Mouse (Mus musculus) left cerebral cortex, postnatal 14 days (tissue): Measurements from ENCODE around the gene Atp8b2. TPM values are rescaled to one million over a fixed set of nuclear protein-coding genes. Genes with fewer than 3 reads are reported as not detected.
A peak's percentile ranks its signal among the peaks of the same experiment; 100 is the strongest.

Experiments used
- DNase-seq, 2 experiments: peaks; one replicate each; pipeline ENCODE4 v3.0.0; 2021 to 2022; ENCODE audit warnings: low spot score in 2 of 2, mixed read lengths in 1 of 2
- intact Hi-C: fragments of 180-260 bp; cut with DNase I; formaldehyde crosslinking; loops from one replicate; pipeline ENCODE4 v1.15.1; 2025
- microRNA-seq, 2 experiments: library from miRNA; unstranded; fragments of <30 nt; microRNA quantifications; one replicate each; pipeline ENCODE4 v1.2.0; 2022
- total RNA-seq, 2 experiments: library from RNA; stranded (reverse); gene quantifications; 2 replicates each; pipeline ENCODE4 v1.2.3; 2021

Gene Atp8b2
- total RNA-seq, 2 experiments from 2014 or later, result 94.6 to 95.2 TPM

DNA sequence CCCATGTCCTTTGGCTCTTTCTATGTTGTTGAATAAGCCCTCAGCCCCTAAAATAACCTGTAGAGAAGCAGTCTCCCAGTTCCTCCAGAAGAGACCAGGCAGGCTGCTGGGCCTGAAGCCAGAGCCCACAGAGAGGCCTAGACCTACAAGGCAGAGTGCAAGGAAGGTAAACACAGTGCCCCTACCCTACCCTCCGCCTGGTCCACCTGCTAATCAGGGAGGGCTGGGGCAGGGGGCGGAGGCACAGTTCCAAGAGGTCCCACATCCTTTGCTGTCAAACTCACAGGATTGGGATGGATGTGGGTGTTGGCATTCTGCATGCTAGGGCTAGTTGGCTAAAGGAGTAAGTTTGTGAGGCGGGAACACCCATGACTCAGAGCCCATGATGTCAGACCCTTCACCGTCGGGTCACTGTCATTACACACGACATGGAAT is 51.2 kb downstream of the Atp8b2 start:
- intact Hi-C loops, result loop anchor here (5.0 kb wide), 1 partner anchor 35 kb away; no protein-coding TSS in a partner anchor
- DNase-seq, result no peak

DNA sequence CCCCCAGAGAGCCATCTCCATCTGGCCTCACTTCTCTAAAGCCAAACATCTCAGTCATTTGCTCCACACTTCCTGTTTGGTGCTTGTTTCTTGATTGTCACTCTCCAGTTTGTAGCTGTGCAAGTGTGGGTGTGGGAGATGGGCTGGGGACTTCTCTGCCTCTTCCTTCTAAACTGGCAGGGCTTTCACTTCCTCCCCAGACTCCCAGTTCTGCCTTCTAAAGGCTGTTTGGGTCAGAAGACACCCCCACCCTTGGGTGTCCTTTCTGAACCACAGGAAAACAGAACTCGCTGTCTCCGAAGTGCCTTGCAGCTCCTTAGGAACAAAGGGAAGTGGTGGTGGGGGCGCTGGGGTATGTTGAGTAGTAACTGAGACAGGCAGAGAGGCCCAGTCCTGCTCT is 52.1 kb downstream of the Atp8b2 start:
- peak; percentile 41 to 42 for DNase-seq
- intact Hi-C loops, result loop anchor here (5.0 kb wide), 1 partner anchor 34 kb away; no protein-coding TSS in a partner anchor

DNA sequence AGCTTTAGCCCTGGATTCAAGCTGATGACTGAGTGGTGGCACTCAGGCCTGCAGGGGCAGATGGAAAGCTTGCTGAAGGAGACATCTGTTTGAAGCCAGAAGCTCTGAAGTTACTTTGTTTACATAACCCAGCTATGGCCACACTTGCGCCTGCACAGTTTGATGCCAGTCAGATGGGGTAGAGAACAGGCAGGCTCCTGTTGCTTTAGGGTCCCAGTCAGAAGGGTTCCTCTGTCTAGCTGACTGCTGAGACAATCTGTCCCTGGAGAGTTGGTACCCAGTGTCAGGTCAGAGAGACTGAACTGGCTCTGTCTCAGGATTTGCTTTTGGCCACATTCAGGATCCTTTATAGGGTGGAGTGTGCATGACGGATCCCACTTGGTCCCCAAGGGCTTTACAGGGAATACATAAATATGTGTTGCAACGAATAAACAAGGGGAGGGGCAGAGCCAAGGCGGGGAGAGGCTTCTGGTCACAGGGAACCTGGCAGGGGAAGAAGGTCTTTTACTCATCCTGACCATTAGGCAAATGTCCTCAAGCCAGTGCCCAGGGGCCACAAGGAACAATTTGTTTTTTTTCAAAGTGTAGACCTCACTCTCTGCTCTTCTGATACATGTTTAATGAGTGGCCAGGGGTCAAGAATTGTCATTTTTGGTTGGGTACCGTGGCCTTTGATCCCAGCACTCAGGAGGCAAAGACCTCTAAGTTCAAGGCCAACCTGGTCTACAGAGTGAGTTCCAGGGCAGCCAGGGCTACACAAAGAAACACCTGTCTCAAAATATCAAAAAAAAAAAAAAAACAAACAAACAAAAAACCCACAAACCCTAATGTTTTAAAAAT is 53.4 kb downstream of the Atp8b2 start:
- intact Hi-C loops, result loop anchor here (5.0 kb wide), 1 partner anchor 33 kb away; no protein-coding TSS in a partner anchor
- DNase-seq, result no peak

DNA sequence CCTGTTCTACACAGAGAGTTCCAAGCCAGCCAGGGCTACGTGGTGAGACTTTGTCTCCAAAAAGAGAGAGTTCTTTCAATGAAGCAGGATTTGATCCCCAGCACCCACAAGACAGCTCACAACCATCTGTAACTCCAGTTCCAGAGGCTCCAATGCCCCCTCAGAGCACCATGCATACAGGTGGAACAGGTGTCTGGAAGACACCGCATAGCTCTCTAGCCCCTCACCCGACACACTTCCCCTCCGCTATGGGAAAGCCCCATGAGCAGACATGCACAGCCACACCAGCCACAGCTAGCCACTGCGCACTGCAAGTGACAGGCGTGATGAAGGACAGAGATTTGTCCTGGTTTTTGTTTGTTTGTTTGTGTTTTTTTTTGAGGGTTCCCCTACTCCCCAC is 54.5 kb downstream of the Atp8b2 start:
- intact Hi-C loops, result no loop called here
- no peak for DNase-seq

DNA sequence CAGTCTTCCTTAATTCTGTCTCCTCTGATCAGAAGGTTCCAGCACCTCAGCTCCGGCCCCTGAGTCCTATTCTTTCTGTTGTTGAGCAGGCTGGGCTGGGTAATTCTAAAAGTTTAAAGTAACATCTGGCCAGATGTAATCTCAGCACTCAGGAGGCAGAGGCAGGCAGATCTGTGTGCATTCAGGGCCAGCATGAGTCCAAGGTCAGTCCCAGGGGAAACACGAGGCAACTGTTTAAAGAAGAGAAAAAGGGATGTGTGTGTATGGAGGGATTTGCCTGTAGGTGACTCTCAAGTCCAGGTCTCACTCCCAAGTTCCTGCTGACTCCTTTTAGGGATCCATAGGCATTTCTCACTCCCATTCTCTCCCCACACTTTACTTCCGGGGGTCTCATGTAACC is 55.5 kb downstream of the Atp8b2 start:
- intact Hi-C loops, result no loop called here
- no peak for DNase-seq

DNA sequence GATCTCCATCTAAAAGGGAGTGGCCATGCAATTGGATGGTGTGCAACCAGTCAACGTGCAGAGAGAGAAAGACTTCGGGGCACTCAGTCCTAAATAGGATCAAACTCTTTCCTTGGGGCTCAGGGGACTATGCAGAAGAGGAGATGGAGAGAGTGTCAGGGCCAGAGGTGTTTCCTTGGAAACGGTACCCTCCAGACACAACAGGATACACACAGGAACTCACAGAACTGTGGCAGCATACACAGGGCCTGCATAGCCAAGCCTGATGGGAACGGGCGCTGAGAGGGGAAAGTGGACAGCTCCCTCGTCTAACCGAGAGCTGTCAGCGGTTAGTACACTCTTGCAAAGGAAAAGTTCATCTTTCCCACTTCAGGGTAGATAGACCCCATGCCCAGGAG is 63.8 kb downstream of the Atp8b2 start:
- DNase-seq, result no peak
- intact Hi-C loops, result no loop called here

DNA sequence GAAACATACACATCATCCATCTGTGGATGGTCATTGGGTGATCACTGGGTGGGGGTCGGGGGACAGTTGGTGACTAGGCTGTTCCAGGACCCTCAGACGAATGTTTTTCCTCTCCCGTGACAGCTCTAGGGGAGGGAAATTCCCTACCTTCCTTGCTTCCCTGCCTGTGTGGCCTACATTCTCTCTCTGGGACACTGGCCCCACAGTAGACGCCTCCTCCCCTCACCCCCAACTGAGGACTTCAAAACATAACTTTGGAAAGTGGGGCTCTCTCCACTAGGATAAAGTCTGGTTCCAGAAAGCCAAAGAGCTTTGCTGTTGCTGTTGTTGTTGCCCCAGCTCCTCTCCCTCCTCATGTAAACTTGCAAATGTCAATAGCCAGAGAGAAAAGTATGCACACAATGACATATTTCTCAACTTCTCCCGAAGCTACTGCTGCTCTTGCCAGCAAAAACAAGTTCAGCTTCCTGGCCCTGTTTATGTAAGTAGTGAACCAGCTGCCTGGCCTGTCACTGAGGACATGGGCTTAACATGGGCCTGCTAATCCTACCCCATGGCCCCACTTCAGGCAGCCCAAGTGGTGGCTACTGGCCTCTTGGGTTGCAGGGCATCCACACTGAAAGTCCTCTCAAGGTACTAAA is 64.3 kb downstream of the Atp8b2 start:
- DNase-seq, result no peak
- intact Hi-C loops, result no loop called here

DNA sequence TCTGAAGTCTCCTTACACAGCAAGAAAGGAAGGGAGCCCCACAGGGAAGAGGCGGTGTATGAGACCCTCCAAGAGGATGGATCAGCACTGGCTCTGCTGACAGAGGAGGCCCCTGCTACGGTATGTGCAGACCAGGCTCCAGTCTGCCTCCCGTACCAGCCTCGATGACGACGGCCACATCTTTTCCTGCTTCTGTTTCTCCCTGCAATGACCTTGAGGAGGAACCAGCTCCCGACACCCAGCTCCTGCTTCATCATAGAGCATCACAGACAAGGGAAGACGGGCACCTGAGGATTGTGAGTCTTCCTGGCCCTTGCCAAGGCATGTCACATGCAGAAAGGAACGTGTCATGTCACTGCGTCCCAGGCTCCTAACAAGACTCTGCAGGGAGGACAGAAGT is 65.3 kb downstream of the Atp8b2 start:
- no peak for DNase-seq
- intact Hi-C loops, result no loop called here

DNA sequence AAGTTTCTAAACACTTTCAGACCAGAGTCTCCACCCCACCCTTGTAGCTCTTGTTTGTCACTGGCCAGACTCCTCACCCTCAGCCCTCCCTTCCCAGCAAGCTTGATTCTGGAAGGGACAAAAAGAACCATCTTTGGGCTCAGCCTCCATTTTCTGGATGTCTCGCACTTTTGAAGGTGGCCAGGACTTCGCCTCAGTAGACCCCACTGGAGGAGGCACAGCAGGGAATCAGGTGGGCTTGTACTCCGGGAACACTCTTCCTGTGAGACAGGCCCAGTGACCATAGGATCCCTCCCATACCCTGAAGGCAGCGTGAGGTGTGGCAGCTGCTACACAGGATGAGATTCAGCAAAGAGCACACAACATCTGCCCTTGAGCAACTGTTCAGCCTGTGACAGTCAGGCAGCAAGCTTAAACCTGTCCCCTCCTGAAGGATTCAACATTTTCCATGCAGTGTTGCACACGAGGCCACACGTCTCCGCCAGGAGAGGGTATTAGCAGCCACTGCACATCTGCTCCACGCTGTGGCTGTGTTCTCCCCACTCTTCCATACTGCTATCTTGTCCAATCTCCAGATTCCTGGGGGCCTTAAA is 66.0 kb downstream of the Atp8b2 start:
- intact Hi-C loops, result no loop called here
- DNase-seq, result no peak

DNA sequence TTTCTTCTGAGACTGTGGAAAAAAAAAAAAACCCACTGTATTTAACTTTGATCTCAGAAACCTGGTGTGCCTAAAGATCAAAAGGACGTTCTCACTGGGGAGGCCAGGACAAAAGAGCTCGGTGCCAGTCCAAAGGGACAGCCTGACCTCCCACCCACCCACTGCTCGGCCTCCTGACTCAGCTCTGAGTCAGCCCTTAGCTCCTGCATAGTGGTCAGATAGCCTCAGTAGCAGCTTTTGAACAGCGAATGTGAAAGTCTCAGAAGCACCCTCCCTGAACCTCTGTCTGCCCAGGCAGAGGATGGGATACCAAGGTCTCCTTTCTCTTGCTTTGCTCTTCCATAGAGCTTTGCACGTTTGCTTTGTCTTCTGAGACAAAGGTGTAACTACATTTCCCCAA is 66.7 kb downstream of the Atp8b2 start:
- intact Hi-C loops, result no loop called here
- DNase-seq, result no peak

DNA sequence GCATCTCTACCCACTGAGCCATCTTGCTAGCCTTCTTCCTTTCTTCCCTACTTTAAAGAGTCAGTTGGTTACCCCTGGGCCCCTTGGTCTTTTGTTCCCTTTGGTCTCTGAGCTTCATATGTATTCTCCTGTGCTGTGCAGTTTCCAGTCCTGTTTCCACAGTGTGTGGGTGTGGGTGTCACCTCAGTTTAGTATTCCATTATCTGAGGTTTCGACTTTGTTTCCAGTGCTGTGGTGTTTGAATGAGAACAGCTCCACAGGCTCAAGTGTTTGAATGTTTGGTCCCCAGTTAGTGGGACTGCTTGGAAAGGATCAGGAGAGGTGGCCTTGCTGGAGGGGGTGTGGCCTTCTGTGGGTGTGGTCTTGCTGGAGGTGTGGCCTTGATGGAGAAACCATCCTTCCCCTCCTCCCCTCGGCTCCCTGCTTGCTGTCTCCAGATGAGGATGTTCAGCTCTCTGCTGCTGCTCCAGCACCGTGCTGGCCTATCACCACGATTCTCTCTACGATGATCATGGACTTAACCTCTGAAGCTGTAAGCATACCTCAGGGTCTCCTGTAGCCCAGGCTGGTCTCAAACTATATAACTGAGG is 70.7 kb downstream of the Atp8b2 start:
- no peak for DNase-seq
- intact Hi-C loops, result no loop called here

DNA sequence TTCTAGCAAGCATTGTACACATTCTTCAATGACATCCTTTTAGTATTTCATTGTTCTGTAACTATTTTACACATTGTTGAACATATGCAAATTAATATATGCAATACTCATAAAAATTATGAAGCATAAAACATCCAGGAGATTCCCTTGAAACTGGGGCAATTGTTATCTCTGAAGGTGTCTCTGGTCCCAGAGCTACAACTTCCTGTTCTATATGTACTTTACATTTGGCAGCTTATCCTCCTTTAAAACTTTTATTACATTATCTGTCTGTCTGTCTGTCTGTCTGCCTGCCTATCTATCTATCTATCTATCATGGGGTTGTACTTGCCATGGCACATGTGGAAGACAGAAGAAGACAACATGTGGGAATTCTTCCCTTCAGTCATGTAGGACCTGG is 71.6 kb downstream of the Atp8b2 start:
- DNase-seq, result no peak
- intact Hi-C loops, result no loop called here

DNA sequence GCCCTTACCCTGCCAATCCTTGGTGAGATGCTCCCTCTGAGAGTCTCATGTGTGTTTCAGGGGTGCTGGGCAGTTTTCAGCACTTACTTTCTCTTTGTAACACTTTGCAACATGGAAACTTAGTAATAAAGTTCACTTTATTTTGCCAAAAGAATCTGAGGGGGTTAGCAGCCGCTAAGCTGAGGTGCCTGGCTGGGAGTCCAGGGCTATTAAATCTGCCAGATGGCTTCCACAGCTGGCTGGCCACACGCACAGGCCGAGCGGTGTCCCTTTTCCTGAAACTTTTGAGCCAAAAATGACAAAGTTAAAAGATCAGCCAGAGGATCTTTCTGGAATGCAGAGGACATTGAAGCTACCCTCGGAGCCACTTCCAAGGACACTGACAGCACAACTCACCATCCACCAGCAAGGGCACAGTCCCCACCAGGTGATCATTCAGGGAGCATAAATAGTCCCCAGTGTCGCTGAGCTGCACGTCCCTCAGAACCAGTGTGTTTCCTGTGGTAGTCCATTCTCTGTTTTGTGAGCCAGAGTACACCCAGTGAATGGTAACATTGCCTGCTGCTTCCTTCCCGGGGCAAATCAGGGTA is 73.4 kb downstream of the Atp8b2 start:
- intact Hi-C loops, result no loop called here
- DNase-seq, result no peak

Small RNAs within 50 kb of the gene (microRNA-seq; reads per million reads assigned to microRNA genes)
- gene Mir7669, result 0.34 to 0.53 reads per million in 2 experiments

Other genes starting within 250 kb of the Atp8b2 start
- 100 to 1,000 TPM; 115 to 117 TPM for gene Adar, start 248.5 kb downstream of the Atp8b2 start, total RNA-seq
- gene Chrnb2, start 198.9 kb downstream of the Atp8b2 start, total RNA-seq, result 10 to 100 TPM; 23.1 to 24.9 TPM
- gene Ube2q1, start 189.9 kb downstream of the Atp8b2 start, total RNA-seq, result 10 to 100 TPM; 83.6 to 84.4 TPM
- gene She, start 132.1 kb downstream of the Atp8b2 start, total RNA-seq, result 1 to 10 TPM; 3.6 to 3.7 TPM
- 1 to 10 TPM; 3.6 to 4.7 TPM for gene Il6ra, start 50.3 kb downstream of the Atp8b2 start, total RNA-seq
- gene Hax1, start 35.3 kb upstream of the Atp8b2 start, total RNA-seq, result 10 to 100 TPM; 70.6 to 76.7 TPM
- 10 to 100 TPM; 77.2 to 78.1 TPM for gene 4933434E20Rik, start 88.1 kb upstream of the Atp8b2 start, total RNA-seq
- 100 to 1,000 TPM; 191 to 205 TPM for gene Ubap2l, start 89.1 kb upstream of the Atp8b2 start, total RNA-seq
- gene Tpm3, start 109.1 kb upstream of the Atp8b2 start, total RNA-seq, result 100 to 1,000 TPM; 220 to 223 TPM
- gene Nup210l, start 140.6 kb upstream of the Atp8b2 start, total RNA-seq, result under 1 TPM; 0.38 to 0.55 TPM